Mouse (Mus musculus) midbrain, embryonic 10.5 days (tissue): ENCODE measurements at regions not wholly inside any gene's neighbourhood (a gene's known extent, or its start where the extent isn't known, plus 50 kb on each side); places are given as distances from the start of the nearest gene placed in this dataset.

ENCODE experiments used
- DNase-seq: peaks from one replicate; pipeline ENCODE4 v3.0.0-alpha.2; 2017; ENCODE audit warnings: low spot score
- H3K27ac ChIP-seq: fragments of 300-500 bp; sonication (generic); replicated peaks from 2 replicates; pipeline ENCODE4 v1.5.1; 2016; ENCODE audit warnings: mild to moderate bottlenecking
- H3K27me3 ChIP-seq: fragments of 300-500 bp; sonication (generic); 2 replicates; pipeline ENCODE4 v1.6.1; 2016; ENCODE audit warnings: low read depth, mild to moderate bottlenecking; ENCODE audit not compliant: poor library complexity, severe bottlenecking
- H3K36me3 ChIP-seq: fragments of 300-500 bp; sonication (generic); 2 replicates; pipeline ENCODE4 v1.6.1; 2016; ENCODE audit warnings: mild to moderate bottlenecking, moderate library complexity
- H3K4me1 ChIP-seq: fragments of 300-500 bp; sonication (generic); 2 replicates; pipeline ENCODE4 v1.6.1; 2016
- H3K4me3 ChIP-seq: fragments of 300-500 bp; sonication (generic); 2 replicates; pipeline ENCODE4 v1.5.1; 2016; ENCODE audit warnings: mild to moderate bottlenecking, moderate library complexity
- H3K9me3 ChIP-seq: fragments of 300-500 bp; sonication (generic); replicated peaks from 2 replicates; pipeline ENCODE4 v1.6.1; 2016; ENCODE audit warnings: mild to moderate bottlenecking
- WGBS: fragments of 180-500 bp; shearing (Covaris S2); methylation state at CpG from one replicate; pipeline ENCODE4 v1.1.7; 2016; 5-methylcytosine and 5-hydroxymethylcytosine counted together

GRCm38 (mm10) chr3:128787686-128788085 is 412.0 kb upstream of the Pitx2 start:
- Histone ChIP-seq H3K27me3 (peaks cover 11% of the 10 kb centered on the region; the same call in 1 of the 2 replicates), H3K4me1 (peaks cover 5% of the 10 kb centered on the region; the same call in 1 of the 2 replicates), H3K4me3 (no peak overlapping the region), H3K27ac (no peak overlapping the region), H3K36me3 (no peaks in the 10 kb centered on the region), H3K9me3 (no peaks in the 10 kb centered on the region)
- 88% methylated on average over 5 of the region's 5 CpGs for WGBS
- no peak for DNase-seq

- Histone ChIP-seq H3K27ac (no peak overlapping the region), H3K4me3 (no peak overlapping the region), H3K27me3 (no peaks in the 10 kb centered on the region; the same call in 1 of the 2 replicates), H3K4me1 (peaks cover 8% of the 10 kb centered on the region; the same call in 1 of the 2 replicates), H3K9me3 (no peaks in the 10 kb centered on the region), H3K36me3 (no peaks in the 10 kb centered on the region)
- 93% methylated on average over 2 of the region's 2 CpGs for WGBS
- DNase-seq = no peak
Observed at GRCm38 (mm10) chr3:128795931-128796330, 403.7 kb upstream of the Pitx2 start.

- Histone ChIP-seq H3K4me3 (no peak overlapping the region), H3K36me3 (no peaks in the 10 kb centered on the region), H3K27me3 (no peaks in the 10 kb centered on the region; the same call in 1 of the 2 replicates), H3K27ac (no peak overlapping the region), H3K9me3 (no peaks in the 10 kb centered on the region), H3K4me1 (peaks cover 3% of the 10 kb centered on the region; the same call in 1 of the 2 replicates)
- no peak for DNase-seq
- 63% methylated on average over 1 of the region's 1 CpGs for WGBS
Observed at GRCm38 (mm10) chr3:128797829-128798228, 401.8 kb upstream of the Pitx2 start.

DNA sequence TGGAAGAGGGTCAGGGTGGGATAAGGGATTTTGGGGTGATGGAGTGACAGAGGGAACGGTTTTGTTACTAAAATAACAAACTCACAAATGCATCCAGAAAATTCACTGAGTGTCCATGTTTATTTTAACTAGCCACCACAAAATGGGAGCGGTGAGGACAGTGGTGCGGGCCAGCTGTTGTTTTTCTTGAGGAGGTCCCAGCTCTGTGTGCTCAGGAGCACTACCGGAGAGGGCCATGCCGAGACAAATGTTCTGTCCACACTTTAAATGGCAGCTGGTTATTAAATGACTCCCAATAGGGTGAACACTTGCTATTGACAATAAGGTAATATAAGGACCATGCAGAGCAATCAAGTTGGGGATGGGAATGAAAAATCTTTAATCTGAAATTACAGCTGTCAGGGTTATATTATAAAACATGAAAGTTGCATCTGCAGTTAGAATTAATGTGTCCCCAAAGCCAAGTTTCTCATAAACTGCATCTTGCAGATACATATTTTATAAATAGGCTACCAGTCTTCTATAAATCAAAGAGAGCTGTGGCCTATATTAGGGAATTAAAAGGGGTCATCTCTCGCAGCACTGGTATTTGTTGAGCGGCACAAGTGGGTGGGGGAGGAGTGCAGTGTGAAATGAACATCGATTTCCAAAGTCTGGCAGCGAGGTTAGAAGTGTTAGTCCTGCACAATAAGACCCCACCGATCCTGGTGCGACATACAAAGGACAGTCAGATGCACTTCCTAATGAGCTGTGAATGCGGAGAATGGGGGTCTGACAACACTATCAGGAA is 370.1 kb upstream of the Pitx2 start:
- Histone ChIP-seq H3K27ac (no peak overlapping the region), H3K27me3 (no peaks in the 10 kb centered on the region), H3K36me3 (no peaks in the 10 kb centered on the region), H3K9me3 (no peaks in the 10 kb centered on the region), H3K4me3 (no peak overlapping the region), H3K4me1 (peaks cover 10% of the 10 kb centered on the region; the same call in 1 of the 2 replicates)
- DNase-seq = no peak
- 63% methylated on average over 12 of the region's 12 CpGs for WGBS

DNA sequence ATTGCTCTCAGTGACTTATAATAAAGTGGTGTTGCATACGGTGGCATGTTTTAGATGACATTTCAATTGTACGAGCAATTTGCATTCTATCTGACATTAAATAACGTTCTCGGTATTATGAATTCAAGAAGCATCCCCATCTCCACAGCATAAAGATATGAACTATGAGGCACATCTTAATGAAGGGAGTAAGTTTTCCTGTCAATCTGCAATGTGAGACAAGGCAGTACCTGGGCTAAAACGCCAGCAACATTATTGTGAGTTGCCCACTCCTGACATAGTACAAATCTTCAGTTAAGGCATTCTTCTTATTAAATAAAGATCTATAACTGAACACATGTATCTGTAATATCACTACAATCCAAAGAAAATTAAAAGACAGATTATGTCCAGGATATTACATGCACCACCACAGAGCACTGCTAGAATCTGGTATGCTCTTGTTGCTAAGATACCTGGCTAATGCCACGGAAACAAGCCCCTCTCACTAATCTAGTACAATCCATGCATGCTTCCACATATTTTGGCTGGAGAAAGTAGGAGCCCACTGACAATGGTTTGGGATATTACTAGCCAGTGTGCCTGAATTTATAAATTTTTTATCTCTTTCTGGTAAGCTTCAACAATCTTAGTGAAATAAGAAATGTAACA is 349.2 kb upstream of the Pitx2 start:
- Histone ChIP-seq H3K9me3 (no peaks in the 10 kb centered on the region), H3K27me3 (no peaks in the 10 kb centered on the region), H3K4me1 (peaks cover 4% of the 10 kb centered on the region; the same call in 1 of the 2 replicates), H3K4me3 (no peak overlapping the region), H3K27ac (no peak overlapping the region), H3K36me3 (no peaks in the 10 kb centered on the region)
- no peak for DNase-seq
- 83% methylated on average over 6 of the region's 6 CpGs for WGBS

GRCm38 (mm10) chr3:128856515-128856914 is 343.2 kb upstream of the Pitx2 start:
- DNase-seq = no peak
- Histone ChIP-seq H3K27me3 (no peaks in the 10 kb centered on the region), H3K4me3 (no peak overlapping the region), H3K27ac (no peak overlapping the region), H3K9me3 (no peaks in the 10 kb centered on the region), H3K4me1 (no peaks in the 10 kb centered on the region), H3K36me3 (no peaks in the 10 kb centered on the region)
- 81% methylated on average over 5 of the region's 5 CpGs for WGBS

DNA sequence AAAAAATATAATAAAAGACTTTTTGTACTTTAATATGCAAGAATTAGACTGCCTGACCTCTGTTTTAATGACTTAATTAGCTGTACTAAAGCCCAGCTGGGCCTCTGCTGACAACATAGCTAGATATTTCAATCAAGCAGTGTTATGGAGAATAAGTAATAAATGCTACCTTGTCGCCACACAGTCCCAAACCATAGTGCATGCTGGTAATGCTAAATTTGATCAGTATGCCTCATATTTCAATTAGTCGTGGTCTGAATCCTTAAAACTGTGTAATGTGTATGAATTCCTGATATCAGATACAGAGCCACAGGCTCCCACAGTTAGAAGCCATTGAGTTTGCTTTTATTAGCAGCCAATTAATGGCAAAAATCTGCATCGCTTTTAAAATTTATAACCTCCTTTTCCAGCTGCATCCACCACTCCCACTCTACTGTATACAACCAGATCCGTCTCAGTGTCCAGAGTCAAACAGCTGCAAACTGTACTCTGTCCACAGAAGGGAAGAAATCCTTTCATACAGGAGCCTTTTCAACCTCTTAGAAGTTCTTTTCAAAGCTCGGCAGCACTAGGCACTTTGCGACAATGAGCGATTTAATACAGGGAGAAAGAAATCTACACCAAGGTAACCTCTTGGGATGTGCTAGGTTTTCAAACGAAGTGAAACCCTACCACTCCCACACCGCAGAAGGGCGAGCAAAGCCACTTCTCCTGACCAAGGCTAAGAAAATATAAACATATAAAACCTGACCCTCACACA is 317.8 kb upstream of the Pitx2 start:
- 61% methylated on average over 10 of the region's 10 CpGs for WGBS

DNA sequence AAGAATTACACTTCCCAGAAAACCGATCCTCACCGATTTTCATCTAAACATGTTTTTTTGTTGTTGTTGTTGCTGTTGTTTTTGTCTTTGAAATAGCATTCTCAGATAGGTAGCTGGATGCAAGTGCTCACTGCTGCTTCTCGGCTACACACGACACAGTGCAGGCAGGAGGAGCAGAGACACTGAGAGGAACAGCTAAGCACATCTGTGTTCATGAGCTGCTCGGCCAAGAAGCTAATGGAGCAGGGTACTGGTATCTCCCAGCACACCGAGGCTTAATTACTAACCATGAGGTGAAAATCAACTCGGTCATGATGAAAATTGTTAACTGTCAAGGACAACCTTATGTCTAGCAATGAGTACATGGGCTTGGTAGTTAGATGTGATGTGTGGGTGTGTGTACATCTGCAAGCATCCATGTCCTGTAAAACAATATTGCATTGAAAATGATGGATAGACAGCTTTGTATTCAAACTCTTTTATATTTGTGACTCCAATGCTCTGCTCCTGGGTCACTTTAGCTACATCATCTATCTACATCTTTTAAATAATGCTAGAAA is 316.0 kb upstream of the Pitx2 start:
- Histone ChIP-seq H3K27me3 (no peaks in the 10 kb centered on the region), H3K27ac (no peak overlapping the region), H3K4me1 (peaks cover 3% of the 10 kb centered on the region; the same call in 1 of the 2 replicates), H3K9me3 (no peaks in the 10 kb centered on the region), H3K36me3 (no peaks in the 10 kb centered on the region), H3K4me3 (no peak overlapping the region)
- no peak for DNase-seq
- WGBS = 75% methylated on average over 7 of the region's 7 CpGs

More for the DNA sequence above, 317.8 kb upstream of the Pitx2 start:
- Histone ChIP-seq H3K27me3 (no peaks in the 10 kb centered on the region), H3K36me3 (no peaks in the 10 kb centered on the region), H3K4me1 (peaks cover 3% of the 10 kb centered on the region; the same call in 1 of the 2 replicates), H3K9me3 (no peaks in the 10 kb centered on the region), H3K4me3 (no peak overlapping the region), H3K27ac (no peak overlapping the region)
- DNase-seq = no peak

- H3K4me1 ChIP-seq = peaks cover 3% of the 10 kb centered on the region; the same call in 1 of the 2 replicates
- H3K27me3 ChIP-seq = no peaks in the 10 kb centered on the region
- no peaks in the 10 kb centered on the region for H3K36me3 ChIP-seq
- no peaks in the 10 kb centered on the region for H3K9me3 ChIP-seq
- DNase-seq = no peak
- H3K4me3 ChIP-seq = no peak overlapping the region
- no peak overlapping the region for H3K27ac ChIP-seq
- 73% methylated on average over 9 of the region's 9 CpGs for WGBS
Observed at GRCm38 (mm10) chr3:128886678-128887077, 313.0 kb upstream of the Pitx2 start.

DNA sequence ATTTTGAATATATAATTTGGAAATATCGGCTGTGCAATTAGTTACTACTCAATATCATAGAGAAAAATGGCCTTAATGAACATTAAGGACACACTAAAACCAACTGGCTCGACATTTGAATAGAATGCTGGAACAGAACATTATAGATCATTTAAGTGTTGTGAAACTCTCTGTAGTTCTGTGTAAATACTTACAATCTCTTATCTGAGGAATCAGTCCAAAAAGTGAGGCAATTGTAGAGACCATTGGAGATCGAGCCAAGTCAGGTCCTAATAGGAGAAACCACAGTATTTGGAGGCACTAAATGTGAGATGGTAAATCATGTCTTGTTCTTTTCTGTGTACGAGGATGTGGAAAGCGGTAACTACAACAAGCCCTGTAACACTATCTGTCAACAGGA is 308.6 kb upstream of the Pitx2 start:
- 91% methylated on average over 5 of the region's 5 CpGs for WGBS

GRCm38 (mm10) chr3:128896628-128897027 is 303.1 kb upstream of the Pitx2 start:
- H3K9me3 ChIP-seq = no peaks in the 10 kb centered on the region
- no peak overlapping the region for H3K27ac ChIP-seq
- no peaks in the 10 kb centered on the region for H3K36me3 ChIP-seq
- 93% methylated on average over 3 of the region's 3 CpGs for WGBS
- H3K27me3 ChIP-seq = no peaks in the 10 kb centered on the region
- DNase-seq = no peak
- H3K4me3 ChIP-seq = no peak overlapping the region
- no peaks in the 10 kb centered on the region for H3K4me1 ChIP-seq

More for the DNA sequence above, 308.6 kb upstream of the Pitx2 start:
- Histone ChIP-seq H3K27ac (no peak overlapping the region), H3K27me3 (no peaks in the 10 kb centered on the region), H3K36me3 (no peaks in the 10 kb centered on the region), H3K9me3 (no peaks in the 10 kb centered on the region), H3K4me1 (no peaks in the 10 kb centered on the region), H3K4me3 (no peak overlapping the region)
- no peak for DNase-seq

GRCm38 (mm10) chr3:128911122-128911521 is 288.6 kb upstream of the Pitx2 start:
- no peak overlapping the region for H3K4me3 ChIP-seq
- DNase-seq = no peak
- WGBS = 69% methylated on average over 4 of the region's 4 CpGs
- no peaks in the 10 kb centered on the region for H3K9me3 ChIP-seq
- H3K4me1 ChIP-seq = no peaks in the 10 kb centered on the region
- no peaks in the 10 kb centered on the region for H3K27me3 ChIP-seq
- no peak overlapping the region for H3K27ac ChIP-seq
- H3K36me3 ChIP-seq = no peaks in the 10 kb centered on the region
